ENCODE assay signal across 16 mouse cellular contexts in the genomic region with DNA sequence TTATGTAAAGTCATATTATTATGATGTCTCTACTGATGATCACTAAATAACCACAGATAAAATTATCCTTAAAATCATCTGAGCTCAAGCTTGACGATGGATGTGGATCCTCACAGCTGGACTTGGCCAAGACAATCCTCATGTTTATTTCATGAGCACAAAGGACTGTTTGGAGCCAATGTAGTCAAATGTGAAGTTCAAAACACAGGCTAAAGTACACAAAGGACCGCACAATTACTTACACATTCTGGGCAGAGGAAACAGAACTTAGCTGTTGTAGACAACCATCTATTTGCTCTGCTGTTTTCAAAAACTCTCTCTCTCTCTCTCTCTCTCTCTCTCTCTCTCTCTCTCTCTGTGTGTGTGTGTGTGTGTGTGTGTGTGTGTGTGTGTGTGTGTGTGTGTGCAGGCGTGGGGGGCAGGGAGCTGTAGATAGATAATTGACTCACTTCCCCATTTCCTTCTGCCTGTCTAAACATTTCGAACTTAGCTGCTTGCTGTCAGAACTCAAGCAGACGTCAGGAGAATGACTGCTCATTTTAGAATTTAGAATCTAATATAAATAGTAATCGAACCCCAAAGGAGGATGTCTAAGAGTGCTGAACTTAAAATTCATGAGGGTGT. TPM values are rescaled to one million over a fixed set of nuclear protein-coding genes. Genes with fewer than 3 reads are reported as not detected.
DNase-seq lines count a peak whose midpoint lies in the region; ATAC-seq and TF ChIP-seq lines count a peak whose summit lies in the region.
"Had no signal": no experiment of that assay in that cellular context is flagged by ENCODE, and none has a peak within 500 bp of the region (broad histone marks: within the 10 kb centered on the region; RNA-seq: fewer than 3 reads in every experiment).

No protein-coding gene starts in this region.

- 57% methylated on average over 6 of the region's 6 CpGs for WGBS in hindbrain, embryonic 14.5 days
- 46% methylated on average over 6 of the region's 6 CpGs for WGBS in hindbrain, embryonic 16.5 days
- WGBS in midbrain, embryonic 14.5 days = 48% methylated on average over 6 of the region's 6 CpGs
- WGBS in midbrain, embryonic 16.5 days = 44% methylated on average over 6 of the region's 6 CpGs

- H3K4me2 ChIP-seq in hindbrain, embryonic 14.5 days (replicated peaks) = no peak overlapping the region
- no peak overlapping the region for H3K4me2 ChIP-seq in hindbrain, embryonic 16.5 days (ENCODE audit: low read length)
- no peak overlapping the region for H3K4me2 ChIP-seq in midbrain, embryonic 14.5 days (ENCODE audit: low read length)
- no peak overlapping the region for H3K4me2 ChIP-seq in midbrain, embryonic 16.5 days (ENCODE audit: low read length)
- H3K4me2 ChIP-seq: heart, embryonic 11.5 days; liver, embryonic 12.5 days; neural tube, embryonic 15.5 days had no signal

- ATAC-seq in hindbrain, embryonic 14.5 days (ENCODE audit: low FRiP score) = no peak
- no peak for ATAC-seq in hindbrain, embryonic 16.5 days
- ATAC-seq in midbrain, embryonic 14.5 days (ENCODE audit: low FRiP score, low TSS enrichment) = no peak
- ATAC-seq in midbrain, embryonic 16.5 days = no peak
- ATAC-seq in G1E (ENCODE audit: extremely low read depth, insufficient number of reproducible peaks, low FRiP score, poor library complexity, severe bottlenecking) = peak; percentile 57; the same call in 1 of the 2 replicates
- ATAC-seq in megakaryocyte, adult 5-6 weeks (ENCODE audit: poor library complexity, severe bottlenecking) = peak; percentile 80
- ATAC-seq: liver, embryonic 12.5 days had no signal

- H3K9ac ChIP-seq in hindbrain, embryonic 14.5 days = no peak overlapping the region
- no peak overlapping the region for H3K9ac ChIP-seq in hindbrain, embryonic 16.5 days (ENCODE audit: low read depth, low read length)
- no peak overlapping the region for H3K9ac ChIP-seq in midbrain, embryonic 14.5 days (replicated peaks; ENCODE audit: low read length)
- H3K9ac ChIP-seq in midbrain, embryonic 16.5 days (ENCODE audit: low read depth, low read length) = no peak overlapping the region
- H3K9ac ChIP-seq: liver, embryonic 12.5 days; neural tube, embryonic 15.5 days had no signal

- no peak overlapping the region for H3K27ac ChIP-seq in hindbrain, embryonic 14.5 days
- no peak overlapping the region for H3K27ac ChIP-seq in hindbrain, embryonic 16.5 days (ENCODE audit: low read depth, low read length)
- H3K27ac ChIP-seq in midbrain, embryonic 14.5 days (replicated peaks; ENCODE audit: low read depth, low read length) = no peak overlapping the region
- H3K27ac ChIP-seq in midbrain, embryonic 16.5 days (ENCODE audit: low read length) = no peak overlapping the region
- no peak overlapping the region for H3K27ac ChIP-seq in gastrocnemius, adult 2 months
- H3K27ac ChIP-seq: liver, embryonic 12.5 days; neural tube, embryonic 15.5 days had no signal

- H3K36me3 ChIP-seq in hindbrain, embryonic 14.5 days (replicated peaks; ENCODE audit: control insufficient read depth, insufficient read depth) = no peaks in the 10 kb centered on the region
- H3K36me3 ChIP-seq in hindbrain, embryonic 16.5 days (ENCODE audit: control insufficient read depth, insufficient read depth, low read length) = no peaks in the 10 kb centered on the region
- no peaks in the 10 kb centered on the region for H3K36me3 ChIP-seq in midbrain, embryonic 14.5 days (ENCODE audit: control insufficient read depth, insufficient read depth, low read length)
- no peaks in the 10 kb centered on the region for H3K36me3 ChIP-seq in midbrain, embryonic 16.5 days (ENCODE audit: control insufficient read depth, insufficient read depth, low read length)
- no peaks in the 10 kb centered on the region for H3K36me3 ChIP-seq in G1E (replicated peaks)
- H3K36me3 ChIP-seq: liver, embryonic 12.5 days; neural tube, embryonic 15.5 days had no signal

- no peaks in the 10 kb centered on the region for H3K27me3 ChIP-seq in hindbrain, embryonic 14.5 days (ENCODE audit: control insufficient read depth, insufficient read depth, low read length)
- H3K27me3 ChIP-seq in hindbrain, embryonic 16.5 days (replicated peaks; ENCODE audit: control insufficient read depth, insufficient read depth, low read length) = no peaks in the 10 kb centered on the region
- H3K27me3 ChIP-seq in midbrain, embryonic 14.5 days (ENCODE audit: control insufficient read depth, insufficient read depth, low read length) = no peaks in the 10 kb centered on the region
- no peaks in the 10 kb centered on the region for H3K27me3 ChIP-seq in midbrain, embryonic 16.5 days (ENCODE audit: control insufficient read depth, insufficient read depth, low read depth, low read length)
- peaks cover 2% of the 10 kb centered on the region; the same call in 1 of the 2 replicates for H3K27me3 ChIP-seq in G1E (ENCODE audit: insufficient read depth, low read length)
- H3K27me3 ChIP-seq: liver, embryonic 12.5 days; neural tube, embryonic 15.5 days had no signal

- no peak for TF ChIP-seq CTCF in G1E (IDR thresholded peaks at IDR 0.05; ENCODE audit: low read depth, low read length)
- TF ChIP-seq CTCF in gastrocnemius, adult 2 months (IDR thresholded peaks at IDR 0.05) = no peak

- H3K4me1 ChIP-seq in hindbrain, embryonic 14.5 days (replicated peaks; ENCODE audit: control insufficient read depth, insufficient read depth, low read length) = no peaks in the 10 kb centered on the region
- no peaks in the 10 kb centered on the region for H3K4me1 ChIP-seq in hindbrain, embryonic 16.5 days (ENCODE audit: control insufficient read depth, insufficient read depth, low read depth, low read length)
- no peaks in the 10 kb centered on the region for H3K4me1 ChIP-seq in midbrain, embryonic 14.5 days (ENCODE audit: control insufficient read depth, insufficient read depth, low read length)
- no peaks in the 10 kb centered on the region for H3K4me1 ChIP-seq in midbrain, embryonic 16.5 days (ENCODE audit: control insufficient read depth, insufficient read depth, low read length)
- peaks cover 12% of the 10 kb centered on the region for H3K4me1 ChIP-seq in G1E (ENCODE audit: insufficient read depth, low read depth, low read length)
- H3K4me1 ChIP-seq: neural tube, embryonic 15.5 days had no signal

- peak; percentile 30 for DNase-seq in hindbrain, embryonic 14.5 days (ENCODE audit: low spot score)
- peak; percentile 32 for DNase-seq in midbrain, embryonic 14.5 days
- DNase-seq in G1E (ENCODE audit: low spot score) = peak; percentile 13
- no peak for DNase-seq in gastrocnemius, adult 2 months
- DNase-seq in layer of hippocampus, adult 8-10 months (ENCODE audit: low spot score in 2 of 2) = no peak
- DNase-seq: cerebellum, adult 8-10 months; gastrocnemius, postnatal 25 days; heart, postnatal 36 days; kidney, postnatal 25 days; left cerebral cortex, postnatal 4 days had no signal

- no peaks in the 10 kb centered on the region for H3K9me3 ChIP-seq in hindbrain, embryonic 14.5 days (ENCODE audit: control insufficient read depth, low read length)
- no peaks in the 10 kb centered on the region for H3K9me3 ChIP-seq in hindbrain, embryonic 16.5 days (ENCODE audit: control insufficient read depth, low read length)
- no peaks in the 10 kb centered on the region for H3K9me3 ChIP-seq in midbrain, embryonic 14.5 days (ENCODE audit: control insufficient read depth, low read length)
- no peaks in the 10 kb centered on the region for H3K9me3 ChIP-seq in midbrain, embryonic 16.5 days (replicated peaks; ENCODE audit: control insufficient read depth, low read length, poor library complexity, severe bottlenecking)
- H3K9me3 ChIP-seq in G1E (replicated peaks) = no peaks in the 10 kb centered on the region
- H3K9me3 ChIP-seq: liver, embryonic 12.5 days; neural tube, embryonic 15.5 days had no signal

- intact Hi-C loops in gastrocnemius, adult 2 months (cut with DNase I) = no loop called here

- H3K4me3 ChIP-seq in hindbrain, embryonic 14.5 days (replicated peaks; ENCODE audit: low read length) = no peak overlapping the region
- H3K4me3 ChIP-seq in hindbrain, embryonic 16.5 days (ENCODE audit: low read length) = no peak overlapping the region
- no peak overlapping the region for H3K4me3 ChIP-seq in midbrain, embryonic 14.5 days (replicated peaks; ENCODE audit: low read depth, low read length)
- H3K4me3 ChIP-seq in midbrain, embryonic 16.5 days (ENCODE audit: low read depth, low read length) = no peak overlapping the region
- no peak overlapping the region for H3K4me3 ChIP-seq in G1E (ENCODE audit: low read depth, low read length)
- no peak overlapping the region for H3K4me3 ChIP-seq in gastrocnemius, adult 2 months
- H3K4me3 ChIP-seq: liver, embryonic 12.5 days; neural tube, embryonic 15.5 days had no signal

RNA-seq across cellular contexts. Expression of gene Slc16a12, which starts 52.7 kb away (rescaled TPM):
- 4.4 TPM in 2 replicates for polyA plus RNA-seq in hindbrain, embryonic 14.5 days (2014; fragmentation: Nextera tagmentation; extraction: Ambion mirVana)
- 2.7 and 4.0 TPM in 2 replicates for polyA plus RNA-seq in hindbrain, embryonic 16.5 days (2015; fragmentation: Nextera tagmentation; extraction: Ambion mirVana)
- 0.51 and 4.1 TPM in 2 replicates for polyA plus RNA-seq in midbrain, embryonic 14.5 days (2014; fragmentation: Nextera tagmentation; extraction: Ambion mirVana)
- 2.8 and 3.0 TPM in 2 replicates for polyA plus RNA-seq in midbrain, embryonic 16.5 days (2015; fragmentation: Nextera tagmentation; extraction: Ambion mirVana)
- not detected in 2 replicates for total RNA-seq in G1E (2014; fragmentation: Nextera tagmentation)
- 0.11 and 0.17 TPM in 2 replicates for total RNA-seq in G1E (2017)
- not detected in 2 replicates for polyA plus RNA-seq in G1E (2012)
- not detected in 2 replicates for total RNA-seq in megakaryocyte, adult 5-6 weeks (2015)
- not detected in 2 replicates for total RNA-seq in megakaryocyte, adult 5-6 weeks (2017)
- total RNA-seq in gastrocnemius, adult 2 months (2021) = under 1 TPM; 0.38 to 0.47 TPM
- total RNA-seq in layer of hippocampus, adult 8-10 months (2022) = 1 to 10 TPM; 2.0 to 4.2 (median 2.5) TPM

Comparison
In these comparisons a context has a peak if more than half of its experiments do, and no peak if none do; other contexts are left out.
1. ATAC-seq: peak in G1E (single experiment) and megakaryocyte, adult 5-6 weeks (single experiment); none in hindbrain, embryonic 14.5 days (single experiment), hindbrain, embryonic 16.5 days (single experiment), midbrain, embryonic 14.5 days (single experiment) and midbrain, embryonic 16.5 days (single experiment).
2. DNase-seq: peak in hindbrain, embryonic 14.5 days (single experiment), midbrain, embryonic 14.5 days (single experiment) and G1E (single experiment); none in gastrocnemius, adult 2 months (single experiment) and layer of hippocampus, adult 8-10 months (0 of 2).